Mouse (Mus musculus): ENCODE measurements around the gene Bzw2.

Gene Bzw2

DNA sequence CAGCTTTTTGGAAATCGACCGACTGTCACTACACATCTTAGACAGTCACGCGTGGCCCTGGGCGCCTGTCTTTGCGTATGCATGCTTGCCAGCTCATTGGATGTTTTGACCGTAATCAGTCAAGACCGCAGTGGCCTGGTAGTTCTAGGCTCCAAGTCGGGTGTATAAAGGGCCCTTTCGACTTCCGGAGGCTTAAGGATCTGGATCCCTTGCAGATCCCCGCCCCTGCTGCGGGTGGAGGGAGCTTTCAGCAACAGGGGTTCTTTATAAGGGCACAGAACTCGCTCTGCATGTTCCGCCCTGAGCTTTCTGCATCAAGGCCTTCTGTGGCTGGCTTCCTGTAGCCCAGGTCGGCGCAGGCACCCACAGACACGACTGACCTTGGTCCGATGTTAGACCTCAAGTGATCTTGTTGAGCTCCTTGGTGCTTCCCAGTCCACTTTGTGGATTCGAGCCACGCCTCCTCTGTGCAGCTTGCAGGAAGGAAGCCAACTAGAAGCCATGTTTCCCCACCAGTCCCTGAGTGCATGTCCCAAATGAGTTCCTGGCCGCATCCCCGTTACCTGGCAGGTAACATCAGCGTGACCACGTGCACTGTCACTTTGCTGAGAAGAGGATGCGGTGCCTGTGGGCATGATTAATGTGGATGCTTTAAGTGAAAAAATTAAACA, at the start of gene Bzw2:
Gene Bzw2 (minus strand): TSS at position 443 of the 671 bp plus-strand sequence.
- in situ Hi-C loops (cut with MboI; ENCODE audit: unreplicated experiment in 2 of 2) = loop anchor here (5.0 kb wide), 2 partner anchors 55 to 115 kb away; partner anchors contain the start of gene Tspan13 (in 2 of the 2)

DNA sequence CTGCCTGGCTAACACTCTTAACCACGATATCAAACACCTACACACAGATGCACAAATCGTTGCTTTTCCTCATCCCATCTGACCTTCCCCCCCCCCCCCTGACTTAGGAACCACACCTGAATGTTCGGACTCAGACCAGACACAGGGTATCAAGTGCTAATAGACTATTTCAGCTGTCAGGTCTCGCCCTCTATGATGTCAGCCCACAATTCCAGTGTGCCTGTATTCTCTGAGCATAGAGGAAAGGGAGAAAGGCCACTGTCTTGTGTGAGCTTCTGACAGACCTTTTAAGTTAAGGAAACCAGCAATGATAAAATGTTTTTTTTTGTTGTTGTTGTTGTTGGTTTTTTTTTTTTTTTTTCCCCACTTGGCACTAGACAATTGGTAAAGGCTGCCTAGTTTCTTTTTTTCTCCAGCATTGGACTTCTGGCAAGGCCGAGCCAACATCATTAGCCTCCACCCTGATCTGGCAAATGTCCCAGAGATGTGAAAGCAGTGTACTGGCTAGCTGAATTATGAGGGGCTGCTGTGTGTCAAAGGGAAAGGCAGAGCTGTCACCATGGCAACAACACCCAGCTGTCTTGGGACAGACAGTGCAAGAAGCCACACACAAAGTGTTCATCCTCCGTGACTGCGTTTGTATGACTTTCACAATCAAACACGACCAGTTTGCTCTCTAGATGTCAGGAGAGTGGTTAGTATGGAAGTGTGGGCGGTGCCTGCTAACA, 49.4 kb upstream of the Bzw2 start:
- in situ Hi-C loops (cut with MboI; ENCODE audit: unreplicated experiment in 2 of 2) = loop anchor here in 1 of 2 experiments (25.0 kb wide), 2 partner anchors 730 to 1905 kb away; no protein-coding TSS in a partner anchor

DNA sequence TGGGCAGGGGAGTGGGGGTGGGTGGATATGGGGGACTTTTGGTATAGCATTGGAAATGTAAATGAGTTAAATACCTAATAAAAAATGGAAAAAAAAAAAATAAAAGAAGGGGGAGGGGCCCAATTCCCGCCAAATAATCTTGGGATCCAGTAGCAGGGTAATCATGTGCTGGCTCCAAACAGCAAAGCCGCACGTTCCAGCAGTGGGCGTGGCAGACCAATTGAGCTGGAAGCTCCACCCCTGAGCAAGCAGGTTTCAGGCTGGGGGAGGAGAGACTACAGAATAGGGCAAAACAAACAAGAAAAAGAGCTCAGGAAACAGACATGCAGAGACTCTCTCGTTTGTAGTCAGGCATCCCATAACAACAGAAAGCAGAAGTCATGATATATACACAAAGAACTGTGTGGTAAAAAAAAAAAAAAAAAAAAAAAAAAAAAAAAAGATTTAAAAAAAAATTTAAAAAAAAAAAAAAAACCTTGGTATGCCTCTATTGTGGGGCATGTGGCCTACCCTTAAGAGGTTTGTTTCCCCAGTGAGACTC, 47.8 kb upstream of the Bzw2 start:
- in situ Hi-C loops (cut with MboI; ENCODE audit: unreplicated experiment in 2 of 2) = loop anchor here in 1 of 2 experiments (25.0 kb wide), 2 partner anchors 732 to 1907 kb away; no protein-coding TSS in a partner anchor

DNA sequence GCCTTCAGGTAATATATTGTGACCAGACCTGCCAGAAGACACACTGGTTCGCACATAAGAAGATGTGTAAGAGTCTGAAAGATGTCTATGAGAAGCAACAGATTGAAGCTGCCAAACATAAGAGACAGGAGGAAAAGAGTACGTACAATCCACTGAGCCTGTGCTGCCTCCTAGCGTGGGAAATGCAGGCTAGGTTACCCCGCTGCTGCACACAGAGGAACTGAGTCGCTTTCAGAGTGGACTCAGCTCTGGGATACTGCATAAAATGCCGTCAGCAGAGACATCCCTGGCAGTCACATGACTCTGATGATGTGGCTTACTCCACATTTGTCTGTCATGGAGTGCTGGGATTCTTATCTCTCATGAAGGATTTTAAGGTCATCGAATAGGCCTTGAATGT, 37.1 kb upstream of the Bzw2 start:
- in situ Hi-C loops (cut with MboI; ENCODE audit: unreplicated experiment in 2 of 2) = no loop called here

DNA sequence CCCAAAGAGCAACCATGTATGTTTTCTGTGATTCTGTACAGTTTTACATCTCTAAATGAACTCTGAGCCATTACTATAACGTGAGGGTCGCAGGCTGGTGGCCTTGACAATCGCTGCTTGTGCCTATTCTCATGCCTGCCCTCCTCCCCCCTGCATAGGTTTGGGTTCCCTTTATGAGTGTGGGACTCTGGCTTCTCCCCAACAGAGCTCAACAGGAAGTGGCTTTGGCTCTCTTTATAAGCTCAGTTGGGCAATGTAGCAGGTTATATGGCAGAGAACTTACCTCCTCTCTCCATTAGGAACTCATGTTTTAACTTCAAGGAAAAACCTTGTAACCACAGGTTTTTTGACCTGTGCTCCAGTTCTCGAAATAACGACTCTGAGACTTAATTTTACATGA, 32.5 kb upstream of the Bzw2 start:
- in situ Hi-C loops (cut with MboI; ENCODE audit: unreplicated experiment in 2 of 2) = no loop called here

DNA sequence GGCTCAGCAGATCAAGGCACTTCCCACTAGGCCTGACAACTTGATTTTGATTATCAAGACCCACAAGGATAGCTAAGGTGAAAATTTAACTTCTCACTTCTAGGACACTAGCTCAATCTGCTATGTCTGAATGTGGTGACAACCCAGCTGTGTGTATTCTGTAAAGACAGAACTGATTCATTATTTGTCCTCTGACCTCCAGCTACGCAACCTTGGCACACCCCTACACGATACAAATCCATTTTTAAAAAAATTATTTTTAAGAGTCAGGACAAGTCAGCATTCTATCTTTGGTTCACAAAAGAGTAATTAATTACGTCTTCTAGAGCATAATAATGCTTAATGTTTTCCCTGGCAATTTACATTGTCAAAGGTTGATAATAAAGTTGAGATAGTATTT, 31.7 kb upstream of the Bzw2 start:
- in situ Hi-C loops (cut with MboI; ENCODE audit: unreplicated experiment in 2 of 2) = no loop called here

DNA sequence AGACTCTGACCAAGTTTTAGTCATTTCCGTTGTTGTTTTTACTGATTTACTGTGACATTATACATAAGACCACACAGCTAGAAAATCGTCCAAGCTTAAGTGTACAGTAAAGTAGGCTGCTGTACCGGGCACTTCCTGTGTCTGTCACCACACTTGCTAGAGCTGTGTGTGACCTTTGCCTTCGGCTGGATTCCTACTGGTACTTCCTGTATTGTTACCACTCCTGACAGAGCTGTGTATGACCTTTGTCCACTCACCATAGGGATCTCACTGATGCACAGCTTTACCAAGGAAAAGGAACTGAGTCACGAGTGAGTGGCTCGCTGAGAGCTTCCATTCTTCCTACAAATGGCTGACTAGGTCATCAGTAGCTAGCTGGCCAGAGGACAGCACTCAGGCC, 29.2 kb upstream of the Bzw2 start:
- in situ Hi-C loops (cut with MboI; ENCODE audit: unreplicated experiment in 2 of 2) = no loop called here

DNA sequence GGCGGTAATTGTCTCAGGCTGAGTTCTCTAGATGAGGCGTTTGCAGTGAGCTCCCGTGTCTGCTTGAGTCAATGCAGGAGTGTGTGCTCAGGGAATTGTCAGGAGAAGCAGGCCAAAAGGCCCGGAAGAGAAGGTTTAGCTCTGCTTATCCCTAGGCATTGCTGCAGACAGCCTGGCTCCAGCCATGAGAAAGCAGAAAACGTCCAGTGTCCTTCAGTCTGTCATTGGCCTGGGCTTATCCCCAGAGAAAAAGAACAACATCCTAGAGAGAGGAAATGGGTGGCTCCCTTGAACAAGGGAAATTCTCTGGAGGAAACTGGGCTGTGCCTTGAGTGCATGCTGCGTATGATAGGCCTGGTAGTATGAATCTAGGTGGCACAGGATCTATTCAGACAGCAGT, 24.7 kb upstream of the Bzw2 start:
- in situ Hi-C loops (cut with MboI; ENCODE audit: unreplicated experiment in 2 of 2) = no loop called here

DNA sequence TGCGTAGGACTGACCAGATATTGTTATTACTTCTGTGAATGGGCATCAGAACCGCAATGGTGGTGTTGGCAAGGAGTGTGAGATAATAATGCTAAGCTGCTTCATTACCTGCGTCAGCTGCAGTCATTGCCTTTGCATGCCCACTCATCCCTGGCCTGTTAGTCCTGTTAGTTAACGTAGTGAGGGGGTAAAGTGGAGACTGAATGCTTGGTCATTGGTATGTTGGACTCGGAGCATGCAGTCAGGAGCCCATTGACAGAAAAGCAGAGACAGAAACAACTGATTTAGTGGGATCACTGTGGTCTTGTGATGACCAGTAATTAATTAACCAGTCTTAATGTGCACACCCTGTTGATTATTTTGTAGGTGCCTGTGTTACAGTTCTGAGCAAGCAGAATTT, 19.3 kb upstream of the Bzw2 start:
- in situ Hi-C loops (cut with MboI; ENCODE audit: unreplicated experiment in 2 of 2) = no loop called here

DNA sequence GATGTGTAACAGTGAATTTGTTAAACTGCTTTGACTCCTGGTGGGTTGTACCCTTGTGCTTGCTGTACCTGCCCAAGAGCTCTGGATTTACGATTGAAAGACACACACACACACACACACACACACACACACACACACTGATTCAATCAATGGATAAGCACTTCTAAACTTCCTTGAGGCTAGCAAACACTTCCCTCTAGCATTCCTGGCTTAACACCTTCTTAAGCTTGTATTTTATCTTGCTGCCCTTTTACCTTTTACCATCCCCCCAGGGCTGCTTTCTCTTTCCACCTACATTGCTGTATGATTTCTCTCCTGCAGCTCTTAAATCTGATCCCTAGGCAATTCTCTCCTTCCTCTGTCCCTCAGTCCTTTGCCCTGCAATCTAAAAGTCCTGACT, 7.4 kb upstream of the Bzw2 start:
- in situ Hi-C loops (cut with MboI; ENCODE audit: unreplicated experiment in 2 of 2) = no loop called here

DNA sequence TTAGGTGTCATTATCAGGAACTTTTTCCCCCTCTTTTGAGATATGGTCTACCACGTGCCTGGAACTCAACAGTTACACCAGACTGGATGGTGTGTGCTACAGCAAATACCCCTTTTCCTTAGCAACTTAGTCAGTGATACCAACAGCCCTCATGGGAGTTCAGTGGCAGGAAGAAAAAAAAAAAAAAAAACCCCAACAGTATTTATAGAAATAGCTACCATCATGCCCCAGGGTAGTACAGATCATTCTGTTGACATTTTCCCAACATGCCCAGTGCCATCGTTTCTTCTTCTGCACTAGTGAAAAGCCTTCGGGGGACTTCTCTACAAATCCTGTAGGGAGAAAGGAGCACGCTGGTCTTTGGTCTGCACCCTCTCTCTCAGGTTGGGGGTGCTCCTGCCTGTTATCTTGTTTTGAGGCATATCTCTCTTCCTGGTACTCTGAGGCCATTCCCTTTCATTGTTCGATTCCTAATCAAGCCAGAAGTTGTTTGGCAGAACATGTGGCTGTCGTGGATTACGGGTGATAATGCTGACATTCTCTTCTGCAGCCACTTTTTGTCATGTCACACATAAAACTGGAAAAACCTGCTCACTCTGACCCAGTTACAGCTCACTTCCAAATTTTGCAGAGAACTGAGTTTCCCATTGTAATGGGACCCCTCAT, 6.4 kb upstream of the Bzw2 start:
- in situ Hi-C loops (cut with MboI; ENCODE audit: unreplicated experiment in 2 of 2) = no loop called here

DNA sequence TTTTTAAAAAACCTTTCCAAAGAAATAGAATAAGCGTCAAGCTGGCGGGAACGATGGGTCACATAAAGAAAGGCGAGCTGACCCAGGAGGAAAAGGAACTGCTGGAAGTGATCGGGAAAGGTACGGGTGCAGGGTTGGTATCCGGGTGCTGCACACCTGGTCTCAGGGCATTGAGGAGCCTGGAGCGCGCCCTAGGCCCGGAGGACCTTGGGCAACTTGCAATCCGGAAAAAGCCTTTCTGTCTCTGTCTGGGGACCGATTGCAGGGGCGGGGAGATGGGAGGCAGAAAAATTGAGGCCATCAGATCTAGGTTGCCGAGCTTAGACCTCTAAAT, 609 bp downstream of the Bzw2 start:
- in situ Hi-C loops (cut with MboI; ENCODE audit: unreplicated experiment in 2 of 2) = loop anchor here (5.0 kb wide), 2 partner anchors 55 to 115 kb away; partner anchors contain the start of gene Tspan13 (in 2 of the 2)

DNA sequence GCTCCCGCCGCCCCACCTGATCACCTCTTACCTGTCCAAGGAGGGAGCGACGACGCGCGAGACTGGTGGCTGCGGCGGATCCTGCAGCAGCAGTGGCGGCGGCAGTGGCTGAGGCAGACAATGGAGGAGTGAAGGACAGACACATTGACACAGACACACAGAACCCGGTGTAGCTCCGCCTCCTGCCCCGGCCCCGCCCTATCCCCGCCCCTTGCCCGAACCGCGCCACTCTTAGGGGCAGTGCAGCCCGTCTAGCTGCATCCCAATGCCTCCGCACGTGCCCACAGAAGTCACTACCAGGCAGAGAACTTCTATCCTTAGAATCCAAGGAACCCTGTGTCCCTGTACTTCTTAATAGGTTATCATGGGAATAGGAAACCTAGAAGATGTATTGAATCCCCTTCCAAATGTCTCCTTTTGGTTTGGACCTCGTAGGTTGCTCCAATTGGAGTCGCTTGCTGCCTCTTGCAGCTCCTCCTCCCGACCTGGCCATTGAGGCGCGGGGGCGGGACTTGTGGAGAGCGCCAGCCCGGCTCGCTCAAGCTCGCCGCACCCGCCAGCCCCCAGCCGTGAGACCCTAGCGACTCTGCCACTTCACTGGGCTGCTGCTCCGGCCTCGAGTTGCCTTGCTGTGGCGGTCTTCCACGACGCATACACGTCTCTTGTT, 1.1 kb downstream of the Bzw2 start, which contains the start of gene Ankmy2:
Gene Ankmy2 (plus strand): TSS at position 478 of the 667 bp plus-strand sequence.
- in situ Hi-C loops (cut with MboI; ENCODE audit: unreplicated experiment in 2 of 2) = loop anchor here (5.0 kb wide), 2 partner anchors 56 to 114 kb away; partner anchors contain the start of gene Tspan13 (in 2 of the 2)

DNA sequence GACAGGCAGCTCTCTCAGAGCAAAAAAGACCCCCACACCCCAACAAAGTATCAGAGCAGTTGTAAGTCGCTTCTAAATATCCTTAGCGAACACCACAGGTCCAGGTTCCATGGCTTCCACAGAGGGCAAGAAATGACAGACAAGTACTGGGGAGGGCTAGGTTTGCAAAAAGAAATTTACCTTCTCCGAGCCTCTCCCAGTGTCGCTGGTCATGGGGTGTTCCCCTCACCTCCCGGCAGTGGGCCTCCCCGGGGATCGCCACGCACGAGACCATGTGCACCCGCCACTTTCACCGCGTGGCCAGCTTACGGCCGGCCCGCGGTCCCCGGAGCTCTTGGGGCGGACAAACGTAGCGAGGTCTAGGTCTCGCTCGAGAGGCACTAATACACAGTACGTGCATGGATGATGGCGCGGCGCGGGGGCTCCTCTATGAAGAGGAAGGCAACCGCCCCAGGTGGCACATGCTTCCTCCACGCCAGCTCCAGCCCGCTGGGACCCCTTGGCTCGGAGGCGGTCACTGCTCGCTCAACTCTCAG, 1.7 kb downstream of the Bzw2 start:
- in situ Hi-C loops (cut with MboI; ENCODE audit: unreplicated experiment in 2 of 2) = loop anchor here (5.0 kb wide), 2 partner anchors 56 to 114 kb away; partner anchors contain the start of gene Tspan13 (in 2 of the 2)

DNA sequence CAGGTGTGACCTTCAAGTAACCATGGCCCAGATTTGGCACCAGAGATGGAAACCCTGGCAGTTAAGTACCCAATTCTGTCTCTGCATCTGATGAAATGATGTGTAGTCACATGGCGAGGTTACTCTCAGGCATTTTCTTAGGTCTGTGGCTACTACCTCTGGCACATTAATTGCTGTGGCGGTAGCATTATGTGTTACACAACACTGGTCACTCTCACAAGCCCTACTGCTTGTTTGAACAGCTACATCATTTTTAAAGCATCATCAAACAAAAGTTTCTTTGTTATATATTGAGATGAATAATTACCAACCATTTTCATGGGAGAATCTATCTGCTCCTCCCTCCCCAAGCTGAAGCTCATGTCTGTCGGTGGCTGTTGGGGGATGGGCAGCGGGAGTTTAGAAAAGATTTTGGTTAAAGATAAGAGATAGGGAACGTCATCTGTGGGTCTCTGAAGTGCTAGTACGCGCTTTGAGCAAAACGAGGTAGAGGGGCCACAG, 2.7 kb downstream of the Bzw2 start:
- in situ Hi-C loops (cut with MboI; ENCODE audit: unreplicated experiment in 2 of 2) = loop anchor here (5.0 kb wide), 2 partner anchors 57 to 113 kb away; partner anchors contain the start of gene Tspan13 (in 2 of the 2)

DNA sequence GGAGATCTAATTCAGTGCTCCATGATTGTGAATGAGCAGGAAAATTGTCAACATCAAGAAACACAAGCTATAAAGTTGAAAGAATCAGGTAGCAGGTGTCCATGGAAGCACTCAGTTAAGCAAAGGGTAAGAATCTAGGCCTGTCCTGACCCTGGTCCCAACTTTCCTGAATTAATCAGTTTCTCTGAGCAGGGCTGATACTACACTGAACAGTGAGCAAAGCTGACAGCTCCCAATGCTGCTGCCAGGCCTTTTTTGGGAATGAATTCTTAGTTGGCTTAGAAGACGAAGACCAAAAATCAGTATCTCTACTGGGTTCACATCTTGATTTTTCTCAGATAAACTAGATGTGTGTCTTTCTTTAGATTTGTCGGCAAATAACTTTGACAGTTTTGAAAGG, 7.1 kb downstream of the Bzw2 start:
- in situ Hi-C loops (cut with MboI; ENCODE audit: unreplicated experiment in 2 of 2) = no loop called here

DNA sequence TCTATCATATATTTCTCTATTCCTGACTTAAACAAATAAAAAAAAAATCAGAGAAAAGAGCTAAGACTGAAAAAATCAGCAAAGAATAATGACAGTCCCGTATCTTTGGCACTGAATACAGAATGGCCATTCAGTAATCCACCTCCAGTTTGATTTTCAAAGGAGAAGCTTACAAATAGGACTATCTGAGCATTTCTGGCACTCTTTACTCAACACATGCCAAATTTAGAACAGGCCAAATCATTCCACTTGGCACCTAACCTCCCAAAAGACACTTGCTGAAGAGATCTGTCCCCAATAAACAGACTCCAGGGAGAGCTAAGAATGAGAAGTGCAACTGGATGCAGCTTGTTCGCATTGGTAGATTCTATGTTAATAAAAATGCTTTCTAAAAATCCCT, 7.6 kb downstream of the Bzw2 start:
- in situ Hi-C loops (cut with MboI; ENCODE audit: unreplicated experiment in 2 of 2) = no loop called here

DNA sequence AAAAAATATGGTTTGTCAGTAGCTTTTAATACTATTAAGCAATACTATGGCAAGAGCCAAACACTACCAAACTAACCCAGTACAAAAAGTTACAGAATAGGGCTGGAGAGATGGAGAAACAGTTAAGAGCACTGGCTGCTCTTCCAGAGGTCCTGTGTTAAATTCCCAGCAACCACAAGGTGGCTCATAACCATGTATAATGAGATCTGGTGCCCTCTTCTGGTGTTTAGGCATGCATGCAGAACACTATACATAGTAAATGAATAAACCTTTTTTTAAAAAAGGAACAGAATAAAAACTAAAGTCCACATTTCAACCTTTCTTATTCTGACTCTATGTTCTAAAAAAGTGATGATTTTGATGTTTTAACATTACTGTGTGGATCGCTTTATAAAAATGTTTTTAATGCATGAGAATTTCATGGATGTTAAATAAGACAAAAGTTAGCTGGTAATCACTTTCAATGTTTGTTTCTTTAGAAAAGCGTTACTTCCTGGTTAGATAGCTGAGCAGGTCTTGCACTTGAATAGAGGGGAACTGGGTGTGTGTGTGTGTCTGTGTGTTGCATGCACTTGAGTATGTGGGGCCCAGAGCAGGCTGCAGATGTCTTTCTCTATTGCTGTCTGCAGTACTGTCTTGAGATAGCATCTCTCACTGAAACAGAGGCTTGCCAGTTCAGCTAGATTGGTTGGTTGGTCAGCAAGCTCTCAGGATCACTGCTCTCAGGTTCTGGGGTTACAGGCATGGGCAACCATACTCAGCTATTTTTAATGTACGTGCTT, 11.5 kb downstream of the Bzw2 start:
- in situ Hi-C loops (cut with MboI; ENCODE audit: unreplicated experiment in 2 of 2) = no loop called here

DNA sequence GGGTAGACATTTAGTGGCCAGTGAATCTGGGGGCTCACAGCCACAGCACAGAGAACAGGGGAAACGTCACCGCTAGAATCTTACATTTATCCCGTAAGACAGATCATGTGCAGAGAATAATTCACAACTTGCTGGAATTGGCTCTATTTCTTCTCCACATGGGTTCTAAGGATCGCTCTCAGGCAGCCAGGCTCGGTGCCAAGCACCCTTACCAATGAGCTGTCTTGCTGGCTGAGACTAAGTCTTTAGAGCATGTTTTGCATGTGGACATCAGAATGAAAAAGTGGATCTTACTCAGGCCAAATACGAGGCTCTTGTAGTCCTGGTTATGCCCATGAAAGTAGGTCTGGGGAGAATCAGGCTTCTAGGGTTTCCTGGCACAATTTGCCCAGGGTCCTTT, 17.5 kb downstream of the Bzw2 start:
- in situ Hi-C loops (cut with MboI; ENCODE audit: unreplicated experiment in 2 of 2) = no loop called here
